Mouse (Mus musculus) cerebellum, adult 11 months (tissue): Measurements from ENCODE around the gene A430005L14Rik.
"Not testable (repeated sequence)": the region's sequence is repeated elsewhere in the genome, so short reads cannot be mapped to it uniquely, and the experiment has no call there.

Experiments used
- DNase-seq: peaks from one replicate; pipeline ENCODE4 v3.0.0; 2022

A430005L14Rik gene

DNA sequence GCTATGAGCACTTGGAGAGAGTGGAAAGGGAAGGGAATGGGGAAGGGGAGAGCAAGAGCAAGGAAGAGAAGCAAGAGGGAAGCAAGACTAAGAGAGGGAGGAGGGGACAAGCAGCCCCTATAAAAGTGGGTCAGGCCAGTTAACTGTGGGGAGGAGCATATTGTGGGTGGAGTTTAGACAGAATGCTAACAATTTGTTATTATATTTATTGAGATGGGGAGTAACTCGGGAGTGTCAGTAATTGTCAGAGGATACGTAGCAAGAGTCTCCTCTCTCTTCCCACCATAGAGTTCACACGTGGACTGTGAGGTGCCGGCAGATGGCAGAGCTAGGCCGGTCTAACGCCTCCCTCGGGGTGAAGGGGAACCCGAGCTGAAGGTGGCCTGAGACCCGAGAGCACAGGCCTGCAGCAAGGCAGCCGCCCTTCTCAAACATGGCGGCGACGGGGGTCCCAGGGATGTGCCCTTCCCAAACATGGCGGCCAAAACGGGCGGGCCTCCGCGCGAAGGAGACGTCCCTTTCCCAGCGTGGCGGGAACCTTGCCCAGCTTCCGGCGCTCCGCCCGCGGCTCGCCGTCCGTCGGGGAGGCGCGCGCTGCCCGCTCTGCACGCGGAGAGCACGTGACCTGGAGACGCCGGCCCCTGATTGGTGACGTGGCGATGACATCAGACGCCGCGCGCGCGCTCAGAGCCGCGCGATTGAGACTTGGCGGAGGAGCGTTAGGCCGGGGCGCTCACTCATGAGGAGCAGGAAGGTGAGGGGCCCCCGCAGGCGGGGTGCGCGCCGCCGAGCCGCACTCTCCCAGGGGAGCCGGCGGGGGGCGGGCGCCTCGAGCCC, at the start of gene A430005L14Rik:
A430005L14Rik (plus strand) TSS at position 669 of the 837 bp plus-strand sequence.
- DNase-seq, result peak; percentile 98

DNA sequence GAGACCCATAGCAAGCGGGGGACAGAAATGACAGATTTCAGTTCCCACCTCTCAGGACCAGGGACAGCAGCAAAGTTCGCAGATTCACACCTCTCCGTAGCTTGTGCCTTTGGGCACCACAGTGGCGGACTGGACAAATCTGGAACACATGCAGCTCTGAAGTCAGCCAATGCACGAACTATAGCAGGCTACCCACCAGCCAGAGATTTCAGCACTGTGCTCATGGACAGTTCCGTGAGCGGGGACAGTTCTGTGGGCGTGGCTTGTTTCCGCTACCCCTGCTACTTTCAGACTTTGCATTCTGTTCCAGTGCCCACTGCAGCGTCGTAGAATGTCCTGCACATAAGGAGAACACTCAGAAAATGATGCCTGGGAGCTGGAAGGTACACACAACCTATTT, 49.5 kb upstream of the A430005L14Rik start:
- no peak for DNase-seq

DNA sequence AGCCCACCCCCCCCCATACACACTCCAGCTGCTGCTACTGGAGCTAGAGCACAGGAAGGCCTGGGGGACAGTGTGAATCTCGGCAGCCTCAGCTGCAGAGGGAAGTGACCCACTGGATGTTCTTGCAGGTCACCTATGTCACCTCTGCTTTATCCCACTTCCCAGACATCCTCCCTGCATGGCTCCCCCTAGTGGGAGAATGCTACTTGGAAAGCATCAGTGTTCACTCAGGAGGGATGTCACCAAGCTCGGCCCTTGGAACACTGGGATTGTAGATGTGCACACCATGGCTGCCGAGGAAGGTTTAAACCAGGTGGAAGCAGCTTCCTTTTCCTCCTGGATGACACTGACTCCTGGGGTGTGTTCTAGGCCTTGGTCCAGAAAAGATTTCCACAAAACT, 43.4 kb upstream of the A430005L14Rik start:
- no peak for DNase-seq

DNA sequence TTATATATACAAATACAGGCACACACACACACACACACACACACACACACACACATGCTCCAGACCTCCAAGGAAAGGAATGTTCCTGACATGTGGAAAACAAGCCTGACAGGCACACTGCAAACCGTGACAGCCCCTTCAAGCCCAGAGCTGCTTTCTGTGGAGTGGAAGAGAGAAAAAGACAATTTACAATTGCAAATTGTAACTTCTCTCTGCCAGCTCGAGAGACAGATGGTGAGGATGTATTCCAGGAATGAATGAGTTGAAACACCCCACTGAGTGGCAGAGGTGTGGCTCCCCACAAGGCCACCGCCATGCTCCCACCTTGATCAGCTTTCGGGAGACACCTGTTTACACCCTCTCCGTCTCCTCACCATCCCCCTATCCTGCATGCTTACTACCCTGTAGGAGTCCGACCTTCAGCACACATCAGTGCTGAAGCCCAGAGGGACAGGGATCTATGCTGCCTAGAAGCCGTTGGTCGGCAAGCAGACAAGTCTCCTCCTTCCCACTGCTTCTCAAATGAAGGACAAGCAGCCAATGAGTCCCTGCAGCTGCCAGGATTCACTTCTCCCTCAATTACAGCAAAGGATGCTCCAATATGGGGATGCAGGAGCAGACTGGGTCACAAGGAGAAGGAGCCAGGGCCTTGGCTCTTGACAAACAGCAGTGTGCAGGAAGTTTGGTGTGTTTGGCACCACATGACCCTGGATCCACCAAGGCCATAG, 39.1 kb upstream of the A430005L14Rik start:
- no peak for DNase-seq

- DNase-seq, result no peak
Measured at GRCm38 (mm10) chr4:153920517-153921233, 36.4 kb upstream of the A430005L14Rik start.

GRCm38 (mm10) chr4:153922090-153922489, 34.9 kb upstream of the A430005L14Rik start:
- DNase-seq, result not testable (repeated sequence)

GRCm38 (mm10) chr4:153928772-153929299, 28.2 kb upstream of the A430005L14Rik start:
- DNase-seq, result no peak

DNA sequence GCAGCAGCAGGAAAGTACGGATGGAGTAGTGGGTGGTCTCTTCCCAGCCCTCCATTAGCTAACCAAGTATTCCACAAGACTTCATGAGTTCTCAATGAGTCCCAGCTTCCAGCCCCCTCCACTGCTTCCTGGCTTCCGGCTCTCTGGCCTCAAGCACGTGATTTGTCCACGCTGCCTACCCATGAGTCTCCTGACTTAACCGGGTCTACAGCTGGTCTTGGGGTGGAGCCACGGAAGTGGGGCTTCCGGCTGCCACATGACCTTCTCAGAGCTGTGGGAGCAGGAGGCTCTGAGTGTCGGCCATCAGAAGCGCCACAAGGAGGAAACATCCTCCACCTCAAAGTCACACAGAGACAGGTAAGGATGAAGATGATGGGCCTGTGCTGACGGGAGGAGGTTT, 27.6 kb upstream of the A430005L14Rik start:
- DNase-seq, result no peak

DNA sequence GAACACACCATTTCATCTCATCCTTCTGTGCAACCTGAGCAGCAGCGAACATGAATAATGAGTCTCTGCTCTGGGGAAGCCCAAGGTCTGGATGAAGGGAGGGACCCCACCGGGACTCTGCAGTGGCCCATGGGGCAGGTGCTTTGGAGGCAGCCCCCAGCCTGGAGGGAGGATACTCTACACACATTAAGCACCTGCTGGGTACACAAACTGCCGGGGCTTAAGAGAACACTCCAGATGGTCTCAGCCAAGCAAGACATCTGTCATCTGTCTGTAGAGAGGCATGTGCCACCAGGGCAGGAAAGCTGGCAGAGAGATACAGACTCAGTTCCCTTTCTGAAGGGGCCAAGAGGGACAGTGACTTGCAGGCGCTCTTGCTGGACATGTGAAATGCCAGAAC, 27.1 kb upstream of the A430005L14Rik start:
- peak; percentile 5 for DNase-seq

DNA sequence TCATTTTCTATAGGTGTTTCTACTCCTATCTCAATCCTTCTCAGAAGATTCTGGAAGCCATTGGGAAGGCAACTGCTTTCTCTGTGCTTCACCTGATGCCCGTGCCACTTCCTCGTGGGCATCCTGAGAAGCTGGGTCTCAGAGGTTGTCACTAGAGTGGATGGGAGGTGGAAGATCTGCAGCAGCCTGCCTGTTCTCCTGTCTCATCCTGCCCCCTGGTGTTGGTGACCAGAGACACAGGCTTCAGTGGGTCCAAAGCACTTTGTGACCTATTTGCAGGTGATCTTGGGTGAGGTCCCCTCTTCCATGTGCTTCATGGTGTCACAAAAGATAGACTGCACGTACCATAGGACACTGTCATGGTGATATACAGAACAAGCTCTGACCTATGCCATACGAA, 13.8 kb upstream of the A430005L14Rik start:
- DNase-seq, result no peak

DNA sequence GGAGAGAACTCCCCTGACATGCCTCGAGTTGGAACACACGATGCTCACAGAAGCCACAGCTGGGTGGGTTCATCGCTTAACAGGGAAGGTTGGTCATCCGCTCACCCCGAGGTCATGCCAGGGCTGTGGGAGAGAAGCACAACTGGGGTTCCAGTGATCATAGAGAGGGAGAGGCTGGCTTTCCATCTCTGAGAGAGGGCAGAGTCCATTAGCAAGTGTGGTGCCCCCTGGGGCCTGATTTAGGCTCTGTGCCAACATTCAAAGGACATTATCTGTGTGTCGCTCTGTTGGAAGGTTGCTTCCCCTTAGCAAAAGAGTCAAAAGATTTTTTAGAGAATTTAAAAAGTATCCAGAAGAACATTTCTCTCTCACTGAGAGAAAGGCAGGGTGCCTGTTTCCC, 12.8 kb upstream of the A430005L14Rik start:
- DNase-seq, result no peak

DNA sequence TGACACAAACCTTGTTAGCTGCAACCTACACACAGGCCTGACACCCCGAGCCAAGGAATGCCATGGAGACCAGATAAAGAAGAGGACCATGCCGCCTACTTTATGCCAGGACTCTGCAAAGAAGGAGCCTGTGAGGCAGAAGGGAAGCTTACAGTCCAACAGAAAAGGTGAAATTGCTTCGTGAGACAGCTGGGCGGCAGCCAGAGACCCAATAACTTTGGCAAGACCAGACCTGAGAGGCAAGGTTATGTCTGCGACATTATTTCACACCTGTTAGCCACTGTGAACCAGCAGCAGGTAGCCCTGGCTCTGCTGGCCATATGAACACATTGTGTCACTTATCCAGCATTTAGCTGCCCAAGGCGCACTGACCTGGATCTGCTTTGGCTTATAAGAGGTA, 11.3 kb upstream of the A430005L14Rik start:
- DNase-seq, result no peak

DNA sequence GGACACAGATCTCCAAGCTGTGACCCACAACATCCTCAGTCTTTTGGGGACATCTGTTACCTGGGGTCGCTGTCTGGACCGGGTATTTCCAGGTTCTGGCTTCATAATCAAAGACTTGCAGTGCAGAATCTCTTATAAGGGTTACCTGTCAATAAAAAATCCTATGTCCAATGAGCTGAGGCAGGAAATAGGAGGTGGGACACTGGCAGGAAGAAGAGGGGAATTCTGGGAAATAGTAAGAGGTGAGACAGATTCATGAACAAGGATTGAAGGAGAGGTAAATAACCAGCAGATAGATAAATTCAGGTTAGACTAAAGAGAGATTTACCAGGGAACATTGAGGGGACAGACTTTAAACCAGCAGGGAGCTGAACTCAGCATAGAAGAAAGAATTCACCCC, 6.7 kb upstream of the A430005L14Rik start:
- no peak for DNase-seq

DNA sequence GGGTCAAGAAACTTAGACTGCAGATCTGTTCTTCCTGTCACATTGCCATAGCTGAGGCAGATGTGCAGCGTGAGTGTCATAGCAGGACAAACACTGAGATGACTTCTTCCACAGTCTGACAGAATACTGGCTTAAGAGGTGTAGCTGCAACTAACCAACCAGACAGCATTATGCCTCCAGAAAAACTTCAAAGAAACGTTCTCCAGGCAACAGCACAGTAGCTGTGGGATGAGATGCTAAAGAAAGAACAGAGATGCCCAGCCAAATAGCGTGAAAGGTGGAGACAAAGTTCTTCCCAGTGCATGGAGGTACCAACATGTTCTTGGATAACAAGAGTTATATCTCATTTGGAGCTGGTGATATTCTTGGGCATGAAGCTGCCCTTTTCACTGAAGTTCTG, 5.9 kb upstream of the A430005L14Rik start:
- no peak for DNase-seq

DNA sequence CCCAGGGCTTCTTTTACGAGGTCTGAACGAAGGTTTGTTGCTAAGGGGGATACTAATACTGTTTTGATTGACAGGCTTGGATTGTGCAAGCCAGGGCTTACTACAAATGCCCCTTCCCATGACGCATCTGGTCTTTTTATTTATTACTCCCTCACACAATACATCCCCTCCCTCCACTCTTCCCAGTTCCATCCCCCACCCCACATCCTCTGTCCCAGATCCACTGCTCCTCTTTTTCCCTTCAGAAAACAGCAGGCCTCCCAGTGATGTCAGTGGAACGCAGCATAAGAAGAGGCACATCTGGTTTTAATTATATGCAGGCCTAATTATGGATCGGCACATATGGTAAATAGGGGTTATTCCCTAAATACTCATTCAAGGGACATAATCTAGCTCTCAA, 5.3 kb upstream of the A430005L14Rik start:
- no peak for DNase-seq

DNA sequence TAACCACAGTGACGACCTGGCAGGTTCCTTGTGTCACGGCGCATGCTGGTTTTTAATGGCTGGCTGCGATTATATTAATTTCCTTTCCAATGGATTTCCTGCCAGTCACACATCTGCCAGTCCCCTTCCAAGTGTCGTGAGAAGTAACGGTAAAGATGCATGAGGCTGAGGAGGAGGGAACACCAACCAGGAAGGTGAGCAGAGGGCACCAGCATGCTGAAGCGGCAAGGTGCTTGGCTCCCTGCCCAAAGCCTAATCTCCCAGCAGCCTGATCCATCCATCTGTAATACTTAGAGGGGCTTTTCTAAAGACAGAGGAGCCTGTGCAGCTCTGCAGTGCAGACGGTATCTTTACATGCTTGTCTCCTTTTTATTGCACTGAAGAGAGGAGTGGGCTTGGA, 1.4 kb upstream of the A430005L14Rik start:
- peak; percentile 37 for DNase-seq

DNA sequence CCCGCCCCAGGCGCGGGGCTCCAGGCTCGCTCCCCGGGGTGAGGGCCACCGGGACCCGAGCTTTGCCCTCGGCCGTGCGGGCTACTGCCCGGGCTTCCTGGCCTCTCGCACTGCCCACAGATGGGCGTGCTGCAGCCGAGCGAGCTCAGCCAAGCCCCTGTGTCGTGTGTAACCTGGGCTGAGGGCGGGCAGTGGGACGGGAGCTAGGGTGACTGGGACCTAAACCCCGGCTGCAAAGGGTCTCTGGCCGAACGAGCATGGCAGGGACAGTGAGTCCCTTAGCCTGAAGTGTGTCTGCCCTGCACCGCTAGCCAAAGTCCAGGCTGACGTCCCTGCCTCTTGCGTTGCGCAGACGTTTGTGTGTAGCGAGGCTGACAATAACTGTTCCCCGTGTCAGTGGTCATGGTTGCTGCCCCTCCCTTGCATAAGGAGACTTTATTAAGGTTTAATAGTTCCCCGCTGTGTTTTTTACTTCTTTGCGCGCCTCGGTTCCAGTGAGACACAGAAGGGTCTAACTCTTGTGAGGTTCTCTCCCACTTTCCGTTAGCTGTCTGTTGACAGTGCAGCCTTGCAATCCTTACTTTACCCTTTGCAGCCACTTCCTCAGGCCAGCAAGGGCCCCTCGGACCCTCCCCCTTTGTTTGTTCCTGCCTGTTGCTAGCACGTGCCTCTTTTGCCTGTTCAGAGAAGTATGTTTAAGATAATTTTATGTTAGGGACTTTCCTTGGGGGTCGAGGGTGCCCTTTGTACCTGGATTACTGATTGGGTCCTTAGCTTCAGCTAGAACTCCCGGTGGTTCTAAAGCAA, 610 bp downstream of the A430005L14Rik start:
- DNase-seq, result no peak

DNA sequence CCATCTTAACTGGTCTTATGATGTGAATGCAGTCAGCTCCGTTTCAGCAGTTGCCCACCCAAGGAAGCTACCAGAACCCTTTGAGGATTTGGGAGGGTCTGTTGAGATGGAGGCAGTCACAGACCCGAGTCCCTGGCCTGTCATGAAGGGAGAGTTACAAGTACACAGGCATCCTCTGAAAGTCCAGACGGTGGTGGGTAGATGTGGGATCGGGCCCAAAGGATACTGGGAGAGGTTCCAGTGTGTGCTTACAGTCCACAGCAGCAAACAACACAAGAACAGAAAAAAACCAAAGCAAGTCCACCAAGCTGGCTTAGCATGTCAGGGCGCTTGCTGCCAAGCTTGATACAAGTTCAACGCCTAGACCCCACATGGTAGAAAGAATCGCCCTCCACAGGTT, 5.6 kb downstream of the A430005L14Rik start:
- no peak for DNase-seq

DNA sequence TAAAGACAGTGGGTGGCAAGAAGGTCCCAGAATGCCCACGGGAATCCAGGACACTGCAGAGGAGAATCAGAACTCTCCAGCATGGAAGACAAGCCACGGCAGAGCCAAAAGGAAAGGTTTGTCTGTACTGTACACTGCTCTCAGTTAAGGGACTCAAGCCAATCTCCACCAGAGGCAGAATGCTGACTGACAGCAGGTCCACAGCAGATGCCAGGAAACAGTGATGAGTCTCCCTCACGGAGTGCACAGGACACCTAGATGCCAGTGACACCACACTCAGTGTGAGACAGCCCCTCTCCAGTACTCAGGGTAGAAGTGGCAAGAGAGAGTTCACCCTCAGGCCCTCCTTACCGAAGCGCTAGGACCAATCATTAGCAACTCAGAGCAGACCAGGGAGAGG, 9.6 kb downstream of the A430005L14Rik start:
- no peak for DNase-seq

GRCm38 (mm10) chr4:153967556-153967955, 10.5 kb downstream of the A430005L14Rik start:
- DNase-seq, result no peak

- DNase-seq, result no peak
Measured at GRCm38 (mm10) chr4:153968063-153968462, 11.0 kb downstream of the A430005L14Rik start.
